Mouse (Mus musculus): ENCODE data around the gene Zbtb8b. TPM values are rescaled to one million over a fixed set of nuclear protein-coding genes. Genes with fewer than 3 reads are reported as not detected.

The Zbtb8b gene
- polyA plus RNA-seq, 1 experiment from 2014 or later: 1.7 TPM

- DNase-seq (ENCODE audit: low spot score): peak; percentile 34
Measured at GRCm38 (mm10) chr4:129376961-129377545, 63.6 kb downstream of the Zbtb8b start.

- DNase-seq (ENCODE audit: low spot score): no peak
Measured at GRCm38 (mm10) chr4:129375821-129376220, 64.8 kb downstream of the Zbtb8b start.

Other genes starting within 250 kb of the Zbtb8b start
- 3.3 and 3.6 TPM in 2 replicates for gene C77080, start 179.4 kb downstream of the Zbtb8b start, polyA plus RNA-seq (2015; fragmentation: Nextera tagmentation; extraction: Ambion mirVana)
- 0.31 and 0.35 TPM in 2 replicates for gene Sync, start 153.2 kb downstream of the Zbtb8b start, polyA plus RNA-seq (2015; fragmentation: Nextera tagmentation; extraction: Ambion mirVana)
- 504 and 513 TPM in 2 replicates for gene Rbbp4, start 105.5 kb downstream of the Zbtb8b start, polyA plus RNA-seq (2015; fragmentation: Nextera tagmentation; extraction: Ambion mirVana)
- gene Zbtb8os, start 105.2 kb downstream of the Zbtb8b start, polyA plus RNA-seq (2015; fragmentation: Nextera tagmentation; extraction: Ambion mirVana): 87.7 and 96.2 TPM in 2 replicates
- 6.0 and 6.6 TPM in 2 replicates for gene Zbtb8a, start 62.7 kb downstream of the Zbtb8b start, polyA plus RNA-seq (2015; fragmentation: Nextera tagmentation; extraction: Ambion mirVana)
- 18.4 and 19.1 TPM in 2 replicates for gene Bsdc1, start 20.7 kb upstream of the Zbtb8b start, polyA plus RNA-seq (2015; fragmentation: Nextera tagmentation; extraction: Ambion mirVana)
- 0.09 TPM in 1 of 2 replicates, not detected in the other for gene Tssk3, start 50.2 kb upstream of the Zbtb8b start, polyA plus RNA-seq (2015; fragmentation: Nextera tagmentation; extraction: Ambion mirVana)
- 0.62 TPM in 1 of 2 replicates, not detected in the other for gene Fam229a, start 50.3 kb upstream of the Zbtb8b start, polyA plus RNA-seq (2015; fragmentation: Nextera tagmentation; extraction: Ambion mirVana)
- 382 and 399 TPM in 2 replicates for gene Marcksl1, start 72.7 kb upstream of the Zbtb8b start, polyA plus RNA-seq (2015; fragmentation: Nextera tagmentation; extraction: Ambion mirVana)
- 310 and 317 TPM in 2 replicates for gene Hdac1, start 101.9 kb upstream of the Zbtb8b start, polyA plus RNA-seq (2015; fragmentation: Nextera tagmentation; extraction: Ambion mirVana)
- 1,471 and 1,532 TPM in 2 replicates for gene Lck, start 132.8 kb upstream of the Zbtb8b start, polyA plus RNA-seq (2015; fragmentation: Nextera tagmentation; extraction: Ambion mirVana)
- gene Fam167b, start 137.7 kb upstream of the Zbtb8b start, polyA plus RNA-seq (2015; fragmentation: Nextera tagmentation; extraction: Ambion mirVana): 2.6 and 3.7 TPM in 2 replicates
- gene Eif3i, start 159.8 kb upstream of the Zbtb8b start, polyA plus RNA-seq (2015; fragmentation: Nextera tagmentation; extraction: Ambion mirVana): 325 and 333 TPM in 2 replicates
- 190 and 230 TPM in 2 replicates for gene Tmem234, start 159.8 kb upstream of the Zbtb8b start, polyA plus RNA-seq (2015; fragmentation: Nextera tagmentation; extraction: Ambion mirVana)
- gene Dcdc2b, start 173.4 kb upstream of the Zbtb8b start, polyA plus RNA-seq (2015; fragmentation: Nextera tagmentation; extraction: Ambion mirVana): 3.0 and 3.3 TPM in 2 replicates
- 39.5 and 40.6 TPM in 2 replicates for gene Iqcc, start 178.2 kb upstream of the Zbtb8b start, polyA plus RNA-seq (2015; fragmentation: Nextera tagmentation; extraction: Ambion mirVana)
- gene Ccdc28b, start 183.1 kb upstream of the Zbtb8b start, polyA plus RNA-seq (2015; fragmentation: Nextera tagmentation; extraction: Ambion mirVana): 81.7 and 87.2 TPM in 2 replicates
- 57.4 and 64.5 TPM in 2 replicates for gene Txlna, start 200.2 kb upstream of the Zbtb8b start, polyA plus RNA-seq (2015; fragmentation: Nextera tagmentation; extraction: Ambion mirVana)
- gene Kpna6, start 231.9 kb upstream of the Zbtb8b start, polyA plus RNA-seq (2015; fragmentation: Nextera tagmentation; extraction: Ambion mirVana): 8.9 and 11.6 TPM in 2 replicates